In genomic region chr1:89676411-89676810, GRCm38 (mm10) we compare ENCODE assay signal across 8 mouse cellular contexts.
DNase-seq lines count a peak whose midpoint lies in the region; ATAC-seq and TF ChIP-seq lines count a peak whose summit lies in the region.
"Had no signal": no experiment of that assay in that cellular context is flagged by ENCODE, and none has a peak within 500 bp of the region (broad histone marks: within the 10 kb centered on the region; RNA-seq: fewer than 3 reads in every experiment).

No protein-coding gene starts in this region.

- no peak for DNase-seq in liver, postnatal 0 days
- peak; percentile 51 for DNase-seq in R1 (ENCODE audit: low read depth, low spot score)
- peak; percentile 80 for DNase-seq in cerebellum, adult 11-12 months
- peak; percentile 69 for DNase-seq in lung, embryonic 14.5 days
- no peak for DNase-seq in urinary bladder, adult 18-20 months (ENCODE audit: low spot score in 2 of 2)
- DNase-seq: liver, embryonic 13.5 days had no signal

- TF ChIP-seq EP300 in liver, postnatal 0 days (IDR thresholded peaks at IDR 0.05; ENCODE audit: low read depth), result no peak

- TF ChIP-seq CTCF in liver, postnatal 0 days (IDR thresholded peaks at IDR 0.05; ENCODE audit: low read depth), result peak; percentile 64
- peak; percentile 72 for TF ChIP-seq CTCF in lung, embryonic 14.5 days (IDR thresholded peaks at IDR 0.05; ENCODE audit: low read depth)

- H3K9me3 ChIP-seq in liver, postnatal 0 days (ENCODE audit: low read length), result no peaks in the 10 kb centered on the region
- no peaks in the 10 kb centered on the region for H3K9me3 ChIP-seq in liver, embryonic 12.5 days (replicated peaks)
- no peaks in the 10 kb centered on the region for H3K9me3 ChIP-seq in lung, embryonic 14.5 days (ENCODE audit: low read depth, low read length)
- H3K9me3 ChIP-seq: liver, embryonic 13.5 days had no signal

- no peaks in the 10 kb centered on the region for H3K27me3 ChIP-seq in liver, postnatal 0 days (ENCODE audit: insufficient read depth, low read length)
- H3K27me3 ChIP-seq in liver, embryonic 12.5 days (replicated peaks), result no peaks in the 10 kb centered on the region
- H3K27me3 ChIP-seq in lung, embryonic 14.5 days (ENCODE audit: insufficient read depth, low read length), result no peaks in the 10 kb centered on the region
- H3K27me3 ChIP-seq: liver, embryonic 13.5 days had no signal

- WGBS in liver, postnatal 0 days (ENCODE audit: insufficient replicate concordance), result 79% methylated on average over 4 of the region's 4 CpGs
- 63% methylated on average over 4 of the region's 4 CpGs for WGBS in liver, embryonic 12.5 days (ENCODE audit: insufficient replicate concordance)
- 67% methylated on average over 4 of the region's 4 CpGs for WGBS in lung, embryonic 14.5 days

- H3K4me3 ChIP-seq in liver, postnatal 0 days (ENCODE audit: low read depth, low read length), result no peak overlapping the region
- no peak overlapping the region for H3K4me3 ChIP-seq in liver, embryonic 12.5 days
- H3K4me3 ChIP-seq in lung, embryonic 14.5 days (ENCODE audit: low read depth, low read length), result no peak overlapping the region
- H3K4me3 ChIP-seq: liver, embryonic 13.5 days had no signal

- no peaks in the 10 kb centered on the region for H3K4me1 ChIP-seq in liver, postnatal 0 days (ENCODE audit: insufficient read depth)
- H3K4me1 ChIP-seq in liver, embryonic 12.5 days, result no peaks in the 10 kb centered on the region
- no peaks in the 10 kb centered on the region for H3K4me1 ChIP-seq in lung, embryonic 14.5 days (ENCODE audit: insufficient read depth)
- H3K4me1 ChIP-seq: liver, embryonic 13.5 days had no signal

- no peak overlapping the region for H3K9ac ChIP-seq in liver, postnatal 0 days (replicated peaks)
- no peak overlapping the region for H3K9ac ChIP-seq in liver, embryonic 12.5 days
- no peak overlapping the region for H3K9ac ChIP-seq in lung, embryonic 14.5 days
- H3K9ac ChIP-seq: liver, embryonic 13.5 days had no signal

- ATAC-seq in liver, postnatal 0 days, result no peak
- no peak for ATAC-seq in liver, embryonic 12.5 days
- no peak for ATAC-seq in lung, embryonic 14.5 days (ENCODE audit: insufficient read depth)
- no peak for ATAC-seq in monocyte, adult 5-6 weeks (replicated peaks; ENCODE audit: insufficient number of reproducible peaks, low FRiP score, low TSS enrichment, poor library complexity, severe bottlenecking)

- H3K36me3 ChIP-seq in liver, postnatal 0 days (replicated peaks; ENCODE audit: insufficient read depth, low read length), result peaks cover 17% of the 10 kb centered on the region
- H3K36me3 ChIP-seq in liver, embryonic 12.5 days, result peaks cover 9% of the 10 kb centered on the region
- peaks cover 43% of the 10 kb centered on the region for H3K36me3 ChIP-seq in lung, embryonic 14.5 days (ENCODE audit: insufficient read depth)

- no peak overlapping the region for H3K4me2 ChIP-seq in liver, postnatal 0 days (ENCODE audit: low read depth, low read length)
- H3K4me2 ChIP-seq in liver, embryonic 12.5 days, result no peak overlapping the region
- no peak overlapping the region for H3K4me2 ChIP-seq in lung, embryonic 14.5 days
- H3K4me2 ChIP-seq: liver, embryonic 13.5 days had no signal

- no peak overlapping the region for H3K27ac ChIP-seq in liver, postnatal 0 days (ENCODE audit: low read depth)
- H3K27ac ChIP-seq in liver, embryonic 12.5 days, result no peak overlapping the region
- no peak overlapping the region for H3K27ac ChIP-seq in lung, embryonic 14.5 days (ENCODE audit: low read depth)
- H3K27ac ChIP-seq: liver, embryonic 13.5 days had no signal

Comparison
In these comparisons a context has a peak if more than half of its experiments do, and no peak if none do; other contexts are left out.
1. DNase-seq: peak in R1 (single experiment), cerebellum, adult 11-12 months (single experiment) and lung, embryonic 14.5 days (single experiment); none in liver, postnatal 0 days (single experiment) and urinary bladder, adult 18-20 months (0 of 2).